Mouse (Mus musculus): Measurements from ENCODE around the gene Hexb. TPM values are rescaled to one million over a fixed set of nuclear protein-coding genes. Genes with fewer than 3 reads are reported as not detected.

The Hexb gene
- polyA plus RNA-seq, 1 experiment = 62.9 TPM

- H3K4me1 ChIP-seq (ENCODE audit: control insufficient read depth, insufficient read depth, low read length) = 0 out of 2 replicates have a peak, but pooled peaks cover 6% of the 10 kb centered on the region
- 5% methylated on average over 20 of the region's 20 CpGs for WGBS
- TF ChIP-seq POLR2A (IDR thresholded peaks at IDR 0.05; ENCODE audit: borderline replicate concordance, insufficient read depth, low read length) = no peak
- no peak for TF ChIP-seq CTCF (IDR thresholded peaks at IDR 0.05; ENCODE audit: borderline replicate concordance, insufficient read depth, low read depth, low read length)
- H3K27me3 ChIP-seq (ENCODE audit: control insufficient read depth, insufficient read depth, low read length) = no peaks in the 10 kb centered on the region; the same call in 1 of the 2 replicates
- DNase-seq = no peak
- H3K4me3 ChIP-seq (replicated peaks; ENCODE audit: insufficient read depth, low read depth, low read length) = peak overlapping the region; percentile 37
- H3K27ac ChIP-seq (ENCODE audit: insufficient read depth, low read length) = no peak overlapping the region
Observed at GRCm38 (mm10) chr13:97241787-97242280, 43.7 kb upstream of the Hexb start.

DNA sequence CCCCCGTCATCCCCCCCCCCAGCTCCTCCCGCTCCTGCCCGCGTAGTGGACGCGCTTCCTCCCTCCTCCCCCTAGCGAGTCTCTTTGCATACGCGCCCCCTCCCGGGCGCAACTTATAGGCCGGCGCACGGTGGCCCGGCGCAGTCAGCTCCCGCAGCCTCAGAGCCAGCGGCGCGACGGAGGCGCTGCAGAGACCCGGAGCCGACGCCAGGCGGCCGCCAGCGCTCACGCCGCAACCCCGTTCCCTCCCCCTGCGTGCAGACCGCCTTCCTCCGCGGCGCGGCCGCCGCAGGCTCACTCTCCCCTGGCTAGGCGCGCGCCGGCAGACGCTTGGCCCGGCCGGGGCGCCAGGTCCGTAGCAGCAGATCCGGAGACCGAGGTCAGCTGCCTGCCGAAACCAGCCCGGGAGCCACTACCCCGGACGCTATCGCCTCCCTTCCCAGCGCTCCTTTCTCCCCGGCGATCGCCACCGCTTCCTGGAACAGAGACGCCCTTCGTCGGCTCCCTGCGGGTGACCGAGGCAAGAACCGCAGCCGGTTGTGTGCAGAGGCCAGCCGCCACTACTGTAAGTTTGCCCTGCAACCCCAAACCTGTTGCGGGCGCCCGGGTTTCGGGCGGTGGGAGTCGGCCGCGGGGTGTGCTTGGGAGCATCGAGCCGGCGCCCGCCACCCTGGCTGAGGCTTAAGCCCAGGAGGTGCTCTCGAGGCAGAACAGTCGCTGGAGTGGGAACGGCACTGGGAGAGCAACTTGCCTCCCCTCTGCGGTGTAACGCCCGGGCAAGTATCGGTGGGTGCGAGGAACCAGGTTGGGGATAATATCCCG, 43.0 kb upstream of the Hexb start, which contains the start of gene Enc1:
Gene Enc1 (plus strand): TSS at position 141 of the 822 bp plus-strand sequence.
- WGBS = 1% methylated on average over 89 of the region's 89 CpGs
- Histone ChIP-seq H3K4me3 (replicated peaks; ENCODE audit: insufficient read depth, low read depth, low read length) (peak within 1 kb of the TSS; percentile 37), H3K27me3 (ENCODE audit: control insufficient read depth, insufficient read depth, low read length) (no peaks in the 10 kb centered on the region; the same call in 1 of the 2 replicates), H3K4me1 (ENCODE audit: control insufficient read depth, insufficient read depth, low read length) (0 out of 2 replicates have a peak, but pooled peaks cover 6% of the 10 kb centered on the region), H3K27ac (ENCODE audit: insufficient read depth, low read length) (peak within 1 kb of the TSS; percentile 39; the same call in 1 of the 2 replicates)
- TF ChIP-seq POLR2A (IDR thresholded peaks at IDR 0.05; ENCODE audit: borderline replicate concordance, insufficient read depth, low read length) (0 out of 2 replicates have a peak, but pooled peaks have one; percentile 12), CTCF (IDR thresholded peaks at IDR 0.05; ENCODE audit: borderline replicate concordance, insufficient read depth, low read depth, low read length) (peak; percentile 28; the same call in 1 of the 2 replicates)
- peak; percentile 58 to 69 for DNase-seq

DNA sequence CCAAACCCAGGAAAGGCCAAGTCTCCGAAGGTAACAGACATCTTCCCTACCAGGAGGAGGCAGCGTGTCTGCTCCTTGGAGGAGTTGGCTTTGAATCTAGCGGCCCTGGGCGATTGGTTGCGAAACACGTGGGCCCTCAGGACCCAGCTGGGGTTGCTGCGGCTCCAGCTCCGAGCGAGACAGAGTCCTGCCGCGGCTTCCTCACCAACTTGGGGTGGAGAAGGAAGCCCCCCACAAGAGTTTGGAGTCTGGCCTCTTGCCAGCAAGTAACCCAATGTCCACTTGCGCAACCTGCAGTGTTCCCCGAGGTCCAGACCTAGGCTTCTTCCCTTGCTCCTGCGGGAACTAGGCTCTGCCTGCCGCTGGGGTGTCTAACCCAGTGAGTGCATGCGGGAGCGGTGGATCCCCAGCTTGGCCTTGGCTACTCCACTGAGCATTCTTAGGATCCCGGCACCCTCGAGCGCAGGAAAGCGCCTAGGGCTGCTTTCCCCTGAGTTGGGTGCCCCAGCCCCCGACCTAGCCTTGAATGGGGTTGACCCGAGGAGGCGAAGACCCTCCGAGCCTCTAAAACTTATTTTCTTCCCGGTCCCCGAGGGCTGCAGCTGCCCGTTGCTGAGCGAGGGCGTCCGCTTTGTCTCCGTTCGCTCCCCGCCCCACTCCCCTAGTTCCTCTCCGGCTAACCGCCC, 42.3 kb upstream of the Hexb start:
- no peak for TF ChIP-seq CTCF (IDR thresholded peaks at IDR 0.05; ENCODE audit: borderline replicate concordance, insufficient read depth, low read depth, low read length)
- TF ChIP-seq POLR2A (IDR thresholded peaks at IDR 0.05; ENCODE audit: borderline replicate concordance, insufficient read depth, low read length) = no peak
- WGBS = under 1% methylated on average over 35 of the region's 36 CpGs
- H3K4me1 ChIP-seq (ENCODE audit: control insufficient read depth, insufficient read depth, low read length) = 0 out of 2 replicates have a peak, but pooled peaks cover 6% of the 10 kb centered on the region

GRCm38 (mm10) chr13:97239343-97240180, 41.4 kb upstream of the Hexb start:
- DNase-seq = peak; percentile 52 to 56
- TF ChIP-seq POLR2A (IDR thresholded peaks at IDR 0.05; ENCODE audit: borderline replicate concordance, insufficient read depth, low read length) (no peak), CTCF (IDR thresholded peaks at IDR 0.05; ENCODE audit: borderline replicate concordance, insufficient read depth, low read depth, low read length) (peak; percentile 41; the same call in 1 of the 2 replicates)
- 7% methylated on average over 23 of the region's 23 CpGs for WGBS
- H3K27me3 ChIP-seq (ENCODE audit: control insufficient read depth, insufficient read depth, low read length) = no peaks in the 10 kb centered on the region; the same call in 1 of the 2 replicates
- H3K4me3 ChIP-seq (replicated peaks; ENCODE audit: insufficient read depth, low read depth, low read length) = no peak overlapping the region
- no peak overlapping the region for H3K27ac ChIP-seq (ENCODE audit: insufficient read depth, low read length)
- H3K4me1 ChIP-seq (ENCODE audit: control insufficient read depth, insufficient read depth, low read length) = 0 out of 2 replicates have a peak, but pooled peaks cover 6% of the 10 kb centered on the region

More for the DNA sequence above, 42.3 kb upstream of the Hexb start:
- peak overlapping the region; percentile 39; the same call in 1 of the 2 replicates for H3K27ac ChIP-seq (ENCODE audit: insufficient read depth, low read length)
- no peaks in the 10 kb centered on the region; the same call in 1 of the 2 replicates for H3K27me3 ChIP-seq (ENCODE audit: control insufficient read depth, insufficient read depth, low read length)
- peak overlapping the region; percentile 36 for H3K4me3 ChIP-seq (replicated peaks; ENCODE audit: insufficient read depth, low read depth, low read length)
- DNase-seq = peak; percentile 47 to 55

DNA sequence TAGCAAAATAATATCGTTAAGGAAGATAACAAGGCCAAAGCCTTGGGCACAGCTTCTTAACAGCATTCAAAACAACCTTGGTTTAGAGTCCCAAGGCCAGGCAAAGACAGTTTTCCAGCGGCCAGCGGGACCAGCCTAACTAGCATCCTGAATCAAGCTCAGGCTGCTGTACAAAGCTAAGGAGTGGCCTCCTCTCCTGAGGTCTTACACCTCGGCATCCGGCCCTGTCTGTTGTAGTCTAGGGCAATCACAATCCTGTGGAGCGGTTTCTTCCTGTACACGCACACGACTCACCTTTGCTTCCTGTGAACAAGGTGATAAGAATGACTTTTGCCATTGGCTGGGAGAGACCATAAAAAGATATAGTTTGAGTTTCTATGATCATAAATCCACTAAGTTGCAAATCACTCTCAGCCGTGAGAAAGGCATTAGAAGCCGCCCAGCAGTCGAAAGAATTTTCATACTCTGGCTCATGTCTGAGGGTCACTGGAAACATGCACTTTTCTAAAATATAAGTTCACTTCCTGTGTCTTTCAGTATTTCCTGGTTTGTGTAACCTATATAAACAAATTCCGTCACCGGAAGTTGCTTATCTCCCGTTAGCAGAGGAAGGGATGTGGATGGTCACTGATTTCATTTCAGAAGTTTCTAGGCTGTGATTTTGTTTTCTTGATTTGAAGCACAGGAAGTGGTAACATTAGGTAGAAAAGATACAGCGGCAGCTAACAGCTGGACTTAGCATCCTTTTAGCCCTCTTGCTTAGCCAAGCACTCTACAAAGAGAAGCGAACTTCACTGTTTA, 40.2 kb upstream of the Hexb start:
- no peak for TF ChIP-seq POLR2A (IDR thresholded peaks at IDR 0.05; ENCODE audit: borderline replicate concordance, insufficient read depth, low read length)
- TF ChIP-seq CTCF (IDR thresholded peaks at IDR 0.05; ENCODE audit: borderline replicate concordance, insufficient read depth, low read depth, low read length) = no peak
- H3K4me1 ChIP-seq (ENCODE audit: control insufficient read depth, insufficient read depth, low read length) = 0 out of 2 replicates have a peak, but pooled peaks cover 6% of the 10 kb centered on the region

GRCm38 (mm10) chr13:97237700-97238099, 39.5 kb upstream of the Hexb start:
- Histone ChIP-seq H3K4me3 (replicated peaks; ENCODE audit: insufficient read depth, low read depth, low read length) (no peak overlapping the region), H3K4me1 (ENCODE audit: control insufficient read depth, insufficient read depth, low read length) (0 out of 2 replicates have a peak, but pooled peaks cover 6% of the 10 kb centered on the region), H3K27ac (ENCODE audit: insufficient read depth, low read length) (no peak overlapping the region), H3K27me3 (ENCODE audit: control insufficient read depth, insufficient read depth, low read length) (no peaks in the 10 kb centered on the region; the same call in 1 of the 2 replicates)
- 49% methylated on average over 3 of the region's 3 CpGs for WGBS
- TF ChIP-seq POLR2A (IDR thresholded peaks at IDR 0.05; ENCODE audit: borderline replicate concordance, insufficient read depth, low read length) = no peak
- no peak for TF ChIP-seq CTCF (IDR thresholded peaks at IDR 0.05; ENCODE audit: borderline replicate concordance, insufficient read depth, low read depth, low read length)
- DNase-seq = no peak

More for the DNA sequence above, 40.2 kb upstream of the Hexb start:
- 80% methylated on average over 16 of the region's 16 CpGs for WGBS
- no peaks in the 10 kb centered on the region; the same call in 1 of the 2 replicates for H3K27me3 ChIP-seq (ENCODE audit: control insufficient read depth, insufficient read depth, low read length)
- H3K27ac ChIP-seq (ENCODE audit: insufficient read depth, low read length) = no peak overlapping the region
- H3K4me3 ChIP-seq (replicated peaks; ENCODE audit: insufficient read depth, low read depth, low read length) = no peak overlapping the region
- no peak for DNase-seq

All from cerebellum, adult 2 months (tissue).